Mouse (Mus musculus) spleen, adult 18-20 months (tissue): Measurements from ENCODE around the gene Hyal3.

Experiments used
- DNase-seq, 2 experiments: peaks; one replicate each; pipeline ENCODE4 v3.0.0; 2022; ENCODE audit warnings: mixed read lengths in 2 of 2

The Hyal3 gene

DNA sequence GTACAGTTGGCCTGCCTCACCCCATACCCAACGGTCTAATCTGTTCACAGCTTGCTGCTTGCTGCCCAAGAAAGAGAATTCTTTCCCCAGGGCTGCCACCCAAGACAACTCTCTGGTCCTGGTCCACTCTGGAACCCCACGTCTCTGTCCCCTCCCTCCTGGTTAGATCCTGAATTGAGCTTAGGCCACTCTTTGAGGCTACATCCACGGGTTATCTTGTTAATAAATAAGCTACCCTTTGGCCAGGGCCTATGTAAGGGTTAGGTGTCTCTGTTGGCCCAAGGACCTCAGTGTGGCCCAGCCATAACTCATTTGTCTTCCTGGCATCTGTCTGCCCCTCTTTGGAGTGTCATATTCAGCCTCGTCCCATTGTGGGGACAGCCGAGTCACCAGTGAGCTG lies 17.8 kb downstream of the Hyal3 start:
- DNase-seq = no peak

DNA sequence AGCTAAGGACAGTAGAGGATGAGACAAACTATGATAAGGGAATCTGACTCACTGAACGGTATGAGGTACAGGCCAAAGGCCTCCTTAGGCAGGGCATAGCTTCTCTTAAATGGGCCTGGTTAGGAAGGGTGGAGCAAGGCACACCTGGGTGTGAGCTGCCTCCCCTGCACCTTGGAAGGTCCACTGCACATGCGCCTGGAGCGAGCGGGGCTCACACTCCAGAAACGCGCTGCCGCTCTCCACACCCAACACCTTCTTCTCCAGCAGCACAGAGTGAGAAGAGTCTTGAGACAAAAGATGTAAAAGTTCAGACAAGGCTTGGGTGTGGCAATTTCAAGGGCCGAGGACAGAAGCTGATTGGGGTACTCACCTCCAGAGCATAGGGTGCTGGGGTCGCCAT lies 18.8 kb downstream of the Hyal3 start:
- no peak for DNase-seq

DNA sequence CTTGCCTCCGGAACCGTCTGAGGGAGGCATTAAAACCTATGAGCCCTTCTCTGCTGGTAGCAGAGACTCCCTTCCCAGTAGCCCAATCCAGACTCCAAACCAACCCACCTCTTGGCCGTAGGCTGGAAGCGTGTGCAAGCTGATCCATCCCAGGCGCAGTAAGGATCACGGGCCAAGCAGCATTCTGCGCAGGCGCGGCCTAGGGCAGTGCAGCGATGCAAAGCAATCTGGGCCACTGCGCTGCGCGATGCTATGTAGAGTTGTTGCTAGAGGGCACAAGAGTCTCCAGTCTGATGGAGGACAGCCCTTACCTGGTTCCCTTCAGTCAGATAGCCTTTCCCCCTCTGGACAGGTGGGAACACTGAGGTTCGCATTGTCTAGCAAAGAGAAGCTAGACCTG lies 19.2 kb downstream of the Hyal3 start:
- DNase-seq = no peak

DNA sequence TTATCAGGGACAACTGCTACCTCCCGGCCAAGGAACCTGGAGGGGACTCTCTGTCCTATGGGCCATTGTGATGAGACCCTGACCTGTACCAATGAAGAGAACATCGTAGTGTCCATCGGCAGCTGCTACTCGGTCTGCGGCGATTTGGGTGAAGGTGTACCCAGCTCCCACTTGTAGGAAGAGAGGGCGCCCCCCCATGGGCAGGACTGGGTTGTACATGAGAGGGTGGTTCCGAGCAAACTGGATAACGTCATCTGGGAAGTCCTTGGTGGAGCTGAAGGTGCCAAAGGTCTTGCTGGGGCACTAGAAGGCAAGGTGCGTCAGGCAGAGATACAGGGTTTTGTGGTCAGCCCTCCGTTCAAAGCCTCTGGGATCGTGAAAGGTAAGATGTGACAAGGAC lies 20.1 kb downstream of the Hyal3 start:
- DNase-seq = no peak

DNA sequence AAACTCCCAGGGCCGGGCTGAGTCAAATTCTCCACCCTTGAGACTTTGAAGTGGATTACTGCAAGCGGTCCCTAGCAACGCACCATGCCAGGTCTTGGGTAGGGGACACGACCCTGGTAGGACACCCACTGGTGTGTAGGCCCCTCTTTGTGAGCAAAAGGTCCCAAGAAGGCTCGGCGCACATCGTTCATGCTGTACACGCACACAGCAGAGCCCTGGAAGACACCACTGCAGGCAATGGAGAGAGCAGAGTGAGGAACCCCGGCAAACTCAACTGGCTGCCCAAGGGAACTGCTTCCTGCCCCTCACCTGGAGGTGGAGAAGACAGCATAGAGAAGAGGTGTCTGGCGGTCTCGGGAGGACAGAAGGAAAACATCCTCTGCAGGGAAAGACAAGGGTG lies 20.7 kb downstream of the Hyal3 start:
- DNase-seq = no peak

DNA sequence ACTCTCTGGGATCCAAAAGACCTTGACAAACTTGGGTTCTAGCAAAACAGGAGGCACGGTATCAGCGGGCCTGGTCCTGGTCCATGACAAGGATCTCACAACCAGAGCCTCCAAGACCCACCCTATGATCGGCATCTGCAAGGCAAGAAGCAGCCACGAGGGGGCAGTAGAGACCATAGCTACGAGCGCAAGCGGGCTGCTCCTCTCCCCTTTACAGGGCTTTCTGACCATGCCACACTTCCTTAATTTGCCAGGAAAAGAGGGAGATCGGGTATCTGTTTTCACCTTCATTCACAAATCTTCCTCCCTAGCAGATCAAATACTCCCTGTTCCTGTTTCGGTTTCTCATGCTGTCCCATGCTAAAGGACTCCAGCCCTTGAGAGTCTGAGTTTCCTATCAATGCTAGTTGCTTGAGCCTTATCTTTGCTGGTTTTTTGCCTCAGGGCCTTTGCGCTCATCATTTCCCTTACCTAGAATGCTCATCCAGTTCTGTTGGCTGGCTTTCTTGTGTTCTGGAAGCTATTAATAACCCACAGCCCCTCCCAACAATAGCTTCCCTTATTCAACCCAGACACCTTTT lies 21.5 kb downstream of the Hyal3 start:
- peak; percentile 76 to 93 for DNase-seq

DNA sequence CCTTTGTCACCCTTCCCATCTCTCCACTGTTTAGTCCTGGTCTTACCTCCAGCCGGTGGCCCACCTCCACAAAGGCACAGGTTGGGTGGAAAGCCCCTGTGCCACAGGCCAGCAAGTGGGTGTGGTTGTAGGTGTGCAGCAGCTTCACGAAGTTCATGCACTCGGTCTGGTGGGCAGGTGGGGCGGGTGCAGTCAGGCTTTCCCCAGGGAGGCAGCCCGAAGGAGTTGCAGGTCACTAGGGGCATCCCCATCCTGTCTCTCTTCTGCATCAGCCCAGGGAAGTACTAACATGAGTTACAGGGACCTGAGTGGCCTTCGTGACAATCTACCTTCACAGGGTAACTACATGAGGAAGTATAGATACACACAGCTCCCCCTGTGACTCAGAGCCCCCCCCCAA lies 22.6 kb downstream of the Hyal3 start:
- peak in 1 of 2 experiments; percentile 33 for DNase-seq

DNA sequence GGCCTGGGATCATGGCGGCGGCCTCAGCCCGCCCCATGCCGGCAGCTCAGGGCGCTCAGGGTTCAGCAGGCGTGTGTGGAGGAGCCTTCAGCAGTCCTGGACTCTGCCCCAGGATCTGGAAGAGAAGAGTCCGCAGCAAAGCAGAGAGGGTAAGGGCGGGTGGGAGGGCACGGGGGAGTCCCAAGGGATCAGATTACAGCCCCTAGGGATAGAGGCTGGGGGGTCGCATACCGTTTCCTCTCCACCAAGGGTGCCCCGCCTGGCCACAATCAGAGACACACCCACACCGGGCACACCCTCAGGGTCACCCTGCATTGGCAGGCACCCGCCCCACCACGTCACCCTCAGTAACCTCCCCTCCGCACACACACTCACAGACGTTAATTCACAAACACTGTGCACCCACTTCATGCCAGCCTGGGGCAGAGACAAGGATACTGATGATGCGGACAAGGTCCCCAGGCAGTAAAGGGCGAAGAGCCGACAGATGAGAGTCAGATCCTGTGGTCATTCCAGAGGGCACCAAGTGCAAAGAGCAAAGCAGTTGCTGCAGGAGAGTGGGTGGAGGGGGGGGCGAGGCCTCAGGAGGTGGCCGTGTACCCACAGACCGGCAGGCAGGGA lies 24.5 kb downstream of the Hyal3 start:
- DNase-seq = no peak

DNA sequence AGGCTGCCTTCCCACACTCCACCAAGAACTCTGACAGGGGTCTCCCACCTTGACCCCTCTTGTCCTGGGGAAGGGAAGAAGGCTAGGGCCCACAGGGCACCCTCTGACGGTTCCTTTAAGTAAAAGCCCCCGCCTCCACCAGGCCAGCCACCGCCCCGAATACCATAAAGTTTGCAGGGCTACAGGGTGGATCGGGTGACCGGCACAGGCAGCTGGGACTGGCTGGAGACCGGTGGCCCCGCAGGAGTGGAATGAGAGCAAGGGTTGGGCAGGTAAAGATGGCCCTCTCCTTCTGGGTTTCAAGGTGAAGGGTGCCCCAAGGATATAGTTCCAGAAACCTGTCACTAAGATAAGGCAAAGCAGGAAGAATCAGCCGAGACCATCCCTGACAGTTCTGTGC lies 26.0 kb downstream of the Hyal3 start:
- no peak for DNase-seq

DNA sequence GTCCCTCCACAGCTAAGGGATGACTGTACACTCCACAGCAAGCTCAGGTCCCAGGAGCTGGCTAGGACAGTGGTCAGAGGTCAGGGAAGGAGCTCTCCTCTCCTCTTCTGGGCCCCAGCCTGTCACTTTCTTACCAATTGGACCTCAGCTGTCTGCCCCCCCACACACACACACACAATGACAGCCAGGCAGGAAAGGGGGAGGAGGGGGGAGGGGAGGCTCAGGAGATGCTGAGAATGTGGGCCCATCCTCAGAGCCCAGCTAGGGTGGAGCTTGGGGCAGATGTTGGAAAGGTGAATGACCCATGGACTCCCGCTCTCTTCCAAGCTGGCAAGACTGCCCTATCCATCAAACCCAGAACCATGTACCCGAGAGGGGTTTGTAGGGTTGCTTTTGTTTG lies 26.4 kb downstream of the Hyal3 start:
- no peak for DNase-seq

DNA sequence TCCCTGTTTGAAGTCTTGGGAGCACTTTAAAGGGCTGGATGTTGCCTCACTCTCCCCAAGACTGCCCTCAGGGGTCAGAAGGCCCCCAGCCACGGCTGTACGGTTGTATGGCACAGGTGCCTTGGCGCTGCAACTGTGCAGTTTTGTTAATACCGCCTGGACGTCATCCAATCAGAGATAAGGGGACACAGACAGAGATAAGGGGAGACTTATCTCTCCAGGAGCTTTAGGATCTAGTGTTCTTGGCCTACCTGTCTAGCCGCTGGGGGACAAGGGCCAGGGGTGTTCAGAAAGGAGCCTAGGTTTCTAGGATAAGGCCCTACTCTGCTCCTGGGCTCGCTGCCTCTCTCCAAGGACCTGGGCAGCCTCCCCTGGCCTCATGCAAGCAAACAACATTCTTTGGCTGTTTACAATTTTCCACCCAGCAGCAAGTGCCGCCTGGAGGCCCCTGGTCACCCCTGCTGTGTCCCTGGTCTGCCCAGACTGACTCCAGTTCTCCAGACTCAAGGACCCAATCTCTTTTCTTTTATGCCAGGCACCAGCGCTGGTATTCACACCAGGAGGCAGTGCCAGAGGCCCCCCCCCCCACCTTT lies 27.1 kb downstream of the Hyal3 start:
- DNase-seq = no peak

DNA sequence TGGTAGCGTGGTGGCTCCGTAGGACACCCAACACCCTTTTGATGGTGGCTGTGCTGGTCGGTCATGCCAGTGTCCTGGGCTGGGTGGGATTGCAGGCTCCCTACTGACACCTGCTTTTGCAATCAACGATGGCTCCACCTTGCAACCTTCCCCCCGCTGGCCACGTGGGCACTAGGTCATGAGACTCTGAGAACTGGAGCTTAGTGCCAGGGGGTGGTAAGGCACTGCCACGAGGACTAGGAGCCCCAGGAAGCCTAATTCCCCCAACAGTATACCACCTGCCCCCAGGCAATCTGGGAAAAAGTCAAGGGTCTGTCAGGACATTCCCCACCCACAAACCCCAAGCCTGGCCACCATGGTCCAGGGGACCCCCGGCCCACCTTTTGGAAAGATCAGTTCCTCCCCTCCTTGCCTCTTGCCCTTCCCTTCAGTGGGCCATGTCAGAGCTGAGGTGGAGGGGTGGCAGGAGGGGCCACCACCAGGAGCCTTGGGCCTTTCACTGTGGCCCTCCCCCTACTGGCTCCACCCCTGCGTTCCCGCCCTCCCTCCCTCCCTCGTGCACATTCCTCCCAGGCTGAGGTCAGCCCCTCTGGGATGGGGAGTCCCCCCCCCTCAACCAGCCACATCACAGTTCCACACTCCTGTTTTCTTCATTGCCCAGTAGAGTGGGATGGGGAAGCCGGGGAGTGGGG lies 28.3 kb downstream of the Hyal3 start, which contains the start of gene Sema3b:
TSS of gene Sema3b (minus strand) at position 489 of the 692 bp plus-strand sequence.
- DNase-seq = no peak

DNA sequence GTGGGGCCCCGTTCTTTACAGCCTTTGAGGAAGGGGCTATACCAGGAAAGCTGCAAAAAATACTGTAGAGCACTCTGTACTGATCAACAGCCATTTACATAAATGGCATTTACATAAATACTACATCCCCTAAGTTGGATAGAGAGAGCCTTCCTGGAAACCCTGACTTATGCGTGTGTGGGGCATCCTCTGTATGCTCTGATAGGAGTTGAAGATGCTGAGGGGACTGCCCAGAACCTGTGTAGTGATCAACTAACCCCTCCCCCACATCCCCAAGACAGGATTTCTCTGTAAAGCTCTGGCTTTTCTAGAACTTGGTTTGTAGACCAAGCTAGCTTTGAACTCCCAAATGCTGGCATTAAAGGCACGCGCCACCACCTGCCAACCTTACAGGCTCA lies 28.8 kb downstream of the Hyal3 start:
- no peak for DNase-seq

DNA sequence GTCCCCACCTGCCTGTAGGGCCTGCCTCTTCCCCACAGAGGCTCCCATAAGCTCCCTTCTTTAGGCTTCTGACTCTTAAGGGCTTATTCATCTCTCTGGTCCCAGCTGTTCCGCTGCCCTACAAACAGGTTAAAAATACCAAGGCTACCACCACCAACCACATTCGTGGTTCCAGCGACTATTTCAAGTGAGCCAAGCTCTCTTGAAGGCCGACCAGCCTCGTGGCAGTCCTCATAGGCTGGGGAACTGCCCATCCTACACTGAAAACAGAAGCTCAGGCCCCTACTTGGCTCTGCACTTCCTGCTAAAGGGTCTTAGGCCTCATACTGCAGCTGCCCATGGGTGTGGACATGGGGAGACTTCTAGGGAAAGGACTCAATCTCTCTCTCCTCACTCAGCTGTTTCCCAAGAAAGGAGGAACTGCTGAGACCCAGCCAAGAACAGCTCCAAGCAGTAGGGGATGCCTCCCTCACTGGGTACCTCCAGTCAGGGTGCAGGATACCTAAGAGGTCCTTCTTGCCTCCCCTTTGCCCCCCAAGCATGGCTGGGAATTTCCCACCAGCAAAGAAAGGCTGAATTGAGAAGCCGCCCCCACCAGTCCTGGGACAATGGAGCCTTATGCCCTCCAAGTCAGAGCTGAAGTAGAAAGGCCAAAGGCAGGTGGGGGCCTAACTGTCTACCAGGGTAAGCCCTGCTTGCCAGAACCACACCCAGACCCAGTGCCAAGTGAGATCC lies 31.0 kb downstream of the Hyal3 start:
- no peak for DNase-seq

DNA sequence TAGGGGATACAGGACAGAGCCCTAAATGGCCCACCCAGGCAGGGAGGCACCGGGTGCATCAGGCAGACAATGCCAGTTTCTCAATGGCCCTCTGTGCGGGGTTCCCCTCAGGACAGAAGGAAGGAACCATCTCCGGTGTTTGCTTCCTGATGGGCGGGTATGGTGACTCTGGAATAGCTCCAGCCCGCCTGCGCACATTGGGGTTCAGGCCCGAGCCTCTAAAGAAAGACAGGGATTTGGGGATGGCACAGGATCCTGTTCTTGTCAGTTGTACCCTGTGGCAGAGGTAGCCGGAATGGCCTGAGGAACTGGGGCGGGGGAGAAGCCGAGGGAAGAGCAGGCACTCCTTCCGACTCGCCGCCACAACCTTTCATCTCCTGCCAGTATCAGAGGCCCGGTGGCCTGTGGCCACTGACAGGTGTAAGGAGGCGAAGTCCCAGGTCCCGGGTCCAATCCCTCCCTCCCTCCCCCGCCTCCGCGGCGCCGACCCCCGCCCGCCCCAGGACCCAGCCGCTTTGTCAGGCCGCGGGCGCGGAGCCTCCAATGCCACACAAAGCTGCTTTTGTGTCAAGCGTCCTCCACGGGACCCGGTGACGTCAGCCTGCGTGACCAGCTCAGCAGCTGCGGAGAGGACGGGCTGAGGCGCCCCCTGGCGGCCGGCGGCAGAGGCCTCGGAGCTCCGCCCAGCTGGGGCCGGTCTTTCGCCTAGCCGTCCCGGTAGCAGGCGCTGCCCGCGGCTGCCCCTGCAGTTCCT lies 31.8 kb downstream of the Hyal3 start:
- peak; percentile 93 to 98 for DNase-seq

DNA sequence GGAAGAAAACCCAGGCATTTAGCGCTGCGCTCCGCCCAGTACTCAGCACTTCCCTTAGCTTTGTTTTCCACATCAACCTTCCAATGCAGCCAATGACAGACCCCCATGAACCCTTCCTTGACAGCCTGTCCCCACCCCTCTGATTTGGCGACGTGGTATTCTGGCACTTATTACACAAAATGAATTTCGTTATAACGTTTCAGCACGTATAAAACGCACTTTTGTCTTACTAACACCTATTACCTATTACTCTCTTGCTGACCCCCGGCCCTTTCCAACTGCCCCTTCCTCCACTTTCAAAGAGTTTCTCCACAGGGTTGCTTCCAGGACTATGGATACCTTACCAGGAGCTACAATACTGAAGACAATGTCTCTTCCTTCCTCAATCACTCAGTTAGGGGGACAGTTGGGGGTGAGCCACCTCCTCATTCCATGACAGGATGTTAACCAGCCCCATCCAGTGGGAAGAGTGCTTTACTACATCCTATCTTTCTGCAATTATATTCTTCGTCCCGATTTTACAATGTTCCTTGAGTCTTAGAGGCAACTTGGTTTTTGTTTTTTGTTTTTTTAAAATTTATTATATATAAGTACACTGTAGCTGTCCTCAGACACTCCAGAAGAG lies 32.4 kb downstream of the Hyal3 start:
- DNase-seq = no peak

DNA sequence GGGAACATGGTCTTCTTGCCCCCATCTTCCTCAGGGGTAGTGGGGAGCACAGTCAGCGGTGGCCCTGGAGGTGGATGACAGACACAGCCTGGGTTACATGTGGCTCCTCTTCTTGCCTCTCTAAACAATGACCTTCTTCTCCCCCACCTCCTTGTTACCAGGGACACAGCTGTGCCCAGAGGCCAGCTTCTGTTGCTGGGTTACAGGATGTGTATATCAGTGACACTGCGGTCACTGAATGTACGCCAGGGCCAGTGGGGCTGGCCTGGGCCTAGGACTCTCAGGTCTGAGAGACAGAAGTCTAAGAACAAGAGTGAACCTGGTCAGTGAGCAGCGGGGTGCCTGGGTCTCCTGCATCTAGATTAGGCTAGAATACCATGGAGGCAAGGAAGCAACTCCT lies 34.4 kb downstream of the Hyal3 start:
- DNase-seq = no peak

DNA sequence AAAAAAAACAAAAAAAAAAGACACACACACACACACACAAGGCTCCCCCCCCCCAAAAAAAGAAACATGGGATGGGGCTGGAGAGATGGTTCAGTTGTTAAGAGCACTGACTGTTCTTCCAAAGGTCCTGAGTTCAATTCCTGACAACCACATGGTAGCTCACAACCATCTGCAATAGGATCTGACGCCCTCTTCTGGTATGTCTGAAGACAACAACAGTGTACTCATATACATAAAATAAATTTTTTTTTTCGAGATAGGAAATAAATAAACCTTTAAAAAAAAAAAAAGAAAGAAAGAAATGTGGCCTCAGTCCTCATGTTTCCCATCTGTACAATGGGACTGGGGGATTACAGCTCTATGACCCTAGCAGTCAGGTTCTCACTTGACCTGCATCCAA lies 36.8 kb downstream of the Hyal3 start:
- no peak for DNase-seq

DNA sequence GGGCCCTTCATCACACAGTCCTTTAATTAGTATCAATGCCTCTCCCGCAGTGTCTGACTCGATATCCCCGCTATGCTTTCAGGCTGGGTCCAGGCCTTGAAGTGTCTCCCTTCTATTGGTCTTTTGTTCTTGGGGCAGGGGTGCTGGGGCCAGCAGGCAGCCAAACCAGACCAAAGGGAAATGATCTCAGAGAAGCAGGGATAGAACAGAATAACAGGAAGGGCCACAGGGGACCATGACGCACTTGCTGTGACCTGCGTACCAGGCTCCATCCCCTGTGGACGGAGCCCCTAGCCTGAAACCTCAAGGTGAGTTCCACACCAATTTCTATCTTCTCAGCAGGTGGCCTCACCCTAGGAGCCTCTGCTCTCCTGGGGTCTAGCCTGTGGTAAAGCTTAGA lies 37.5 kb downstream of the Hyal3 start:
- DNase-seq = no peak

DNA sequence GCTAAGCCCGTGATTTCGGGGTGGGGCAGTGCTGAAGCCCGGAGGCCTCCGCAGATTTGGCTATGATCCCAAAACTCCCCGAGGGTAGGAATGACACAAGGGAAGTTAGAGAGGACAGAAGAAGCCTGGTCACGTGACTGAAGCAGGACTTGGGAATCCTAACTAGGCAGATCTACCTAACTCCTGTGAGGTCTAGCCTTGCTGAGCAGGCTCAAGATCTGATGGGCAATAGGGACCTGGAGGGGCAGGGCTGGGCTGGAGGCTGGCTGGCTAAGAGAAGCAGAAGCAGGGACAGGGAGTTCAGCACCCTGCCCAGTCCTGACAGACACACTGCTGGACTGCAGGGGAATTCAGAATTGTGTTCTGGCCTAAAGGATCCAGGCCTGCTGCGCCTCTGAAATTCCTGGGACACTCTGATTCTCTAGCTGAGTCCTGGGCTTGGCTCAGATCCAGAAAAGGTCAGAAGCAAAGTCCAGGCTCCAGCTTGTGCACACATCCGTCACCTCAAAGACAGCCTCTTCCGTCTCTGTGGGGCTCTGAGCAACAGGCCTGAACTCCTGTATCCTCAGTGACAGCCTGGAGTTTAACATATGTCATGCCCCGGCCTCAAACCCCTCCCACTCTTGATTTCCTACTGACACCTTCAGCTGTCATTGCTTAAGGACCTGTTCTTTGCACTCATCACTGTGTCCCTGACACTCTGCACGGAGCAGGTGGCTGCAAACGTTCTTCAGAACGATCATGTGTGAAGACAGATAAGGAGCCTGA lies 38.3 kb downstream of the Hyal3 start:
- no peak for DNase-seq

DNA sequence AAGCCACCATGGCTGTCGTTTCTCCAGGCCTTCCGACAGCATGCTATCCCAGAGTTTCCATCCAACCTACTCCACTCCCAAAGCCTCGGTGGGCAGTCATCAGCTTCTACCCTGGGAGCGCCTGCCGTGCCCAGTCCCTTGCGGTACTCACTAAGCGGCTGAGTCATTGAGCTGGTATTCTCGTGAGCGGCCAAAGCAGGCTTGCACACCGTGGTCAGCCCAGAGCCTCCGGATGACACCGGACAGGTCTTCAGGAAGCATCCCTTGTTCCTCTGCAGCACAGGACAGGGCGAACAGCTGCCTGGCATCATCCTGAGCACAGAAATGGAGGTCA lies 38.9 kb downstream of the Hyal3 start:
- no peak for DNase-seq

DNA sequence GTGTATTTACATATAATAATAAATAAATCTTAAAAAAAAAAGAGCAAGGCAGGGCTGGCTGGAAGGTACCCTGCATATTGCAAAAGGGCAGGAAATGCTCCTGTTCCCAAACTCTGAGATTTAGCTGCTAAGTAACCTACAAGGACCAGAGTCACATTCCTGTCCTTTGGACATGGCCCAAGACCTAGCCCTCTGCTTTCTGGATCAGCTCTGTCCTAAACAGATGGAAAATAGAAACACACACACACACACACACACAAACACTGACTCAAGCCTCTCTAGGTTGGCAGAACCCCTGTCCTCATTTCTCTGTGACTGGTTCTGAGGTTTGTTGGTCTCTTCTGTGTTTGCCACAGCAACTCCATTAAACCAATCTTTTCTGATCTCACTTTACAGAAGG lies 40.3 kb downstream of the Hyal3 start:
- no peak for DNase-seq
